In the genomic region with DNA sequence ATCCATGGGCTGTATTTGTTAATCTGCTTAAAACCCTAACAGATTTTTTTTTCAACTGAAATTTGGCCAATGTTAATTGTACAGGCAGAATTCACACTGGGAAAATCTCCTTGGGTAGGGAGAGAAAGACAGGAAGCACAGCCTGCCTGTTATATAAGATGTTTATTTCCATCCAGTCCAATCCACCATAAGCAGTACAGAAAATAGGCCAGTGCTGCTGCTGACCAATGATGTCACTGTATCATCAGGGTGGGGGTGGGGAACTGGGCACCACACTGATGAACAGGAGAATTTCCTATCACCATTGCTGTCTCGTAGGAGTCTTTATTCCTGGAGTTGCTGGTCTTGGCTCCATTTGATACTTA, we compare ENCODE assay signal across 10 mouse cellular contexts.
DNase-seq lines count a peak whose midpoint lies in the region; ATAC-seq and TF ChIP-seq lines count a peak whose summit lies in the region.
"Had no signal": no experiment of that assay in that cellular context is flagged by ENCODE, and none has a peak within 500 bp of the region (broad histone marks: within the 10 kb centered on the region; RNA-seq: fewer than 3 reads in every experiment).

No protein-coding gene starts in this region.

- H3K4me3 ChIP-seq in heart, embryonic 13.5 days, result no peak overlapping the region
- H3K4me3 ChIP-seq in forebrain, postnatal 0 days (ENCODE audit: low read depth, low read length), result no peak overlapping the region
- no peak overlapping the region for H3K4me3 ChIP-seq in neural tube, embryonic 13.5 days

- no peak overlapping the region for H3K9ac ChIP-seq in heart, embryonic 13.5 days
- H3K9ac ChIP-seq in forebrain, postnatal 0 days, result no peak overlapping the region
- no peak overlapping the region for H3K9ac ChIP-seq in neural tube, embryonic 13.5 days

- H3K27ac ChIP-seq in heart, embryonic 13.5 days (replicated peaks), result peak overlapping the region; percentile 13; the same call in 1 of the 2 replicates
- H3K27ac ChIP-seq in forebrain, postnatal 0 days (ENCODE audit: low read depth, low read length), result peak overlapping the region; percentile 24; the same call in 1 of the 2 replicates
- H3K27ac ChIP-seq in neural tube, embryonic 13.5 days (replicated peaks), result peak overlapping the region; percentile 46

- no peak overlapping the region for H3K4me2 ChIP-seq in heart, embryonic 13.5 days
- no peak overlapping the region for H3K4me2 ChIP-seq in forebrain, postnatal 0 days (ENCODE audit: low read depth)
- no peak overlapping the region for H3K4me2 ChIP-seq in neural tube, embryonic 13.5 days

- TF ChIP-seq CTCF in forebrain, postnatal 0 days (IDR thresholded peaks at IDR 0.05; ENCODE audit: low read depth), result no peak

- H3K36me3 ChIP-seq in heart, embryonic 13.5 days, result no peaks in the 10 kb centered on the region
- no peaks in the 10 kb centered on the region for H3K36me3 ChIP-seq in forebrain, postnatal 0 days (ENCODE audit: insufficient read depth)
- no peaks in the 10 kb centered on the region for H3K36me3 ChIP-seq in neural tube, embryonic 13.5 days

- H3K27me3 ChIP-seq in heart, embryonic 13.5 days (replicated peaks), result no peaks in the 10 kb centered on the region
- H3K27me3 ChIP-seq in forebrain, postnatal 0 days (ENCODE audit: insufficient read depth, low read length), result no peaks in the 10 kb centered on the region
- no peaks in the 10 kb centered on the region for H3K27me3 ChIP-seq in neural tube, embryonic 13.5 days

- H3K9me3 ChIP-seq in heart, embryonic 13.5 days, result no peaks in the 10 kb centered on the region
- H3K9me3 ChIP-seq in forebrain, postnatal 0 days (ENCODE audit: low read length), result no peaks in the 10 kb centered on the region
- H3K9me3 ChIP-seq in neural tube, embryonic 13.5 days, result no peaks in the 10 kb centered on the region

- no peak for DNase-seq in heart, adult 11 months
- DNase-seq in cerebellum, adult 11-12 months, result peak; percentile 77
- peak; percentile 45 for DNase-seq in forebrain, postnatal 0 days
- no peak for DNase-seq in gastrocnemius, postnatal 36 days
- DNase-seq in adrenal gland, adult 18-20 months (ENCODE audit: low spot score in 2 of 2), result no peak
- DNase-seq: heart, postnatal 4 days; layer of hippocampus, adult 9-11 months had no signal

- ATAC-seq in heart, embryonic 13.5 days (ENCODE audit: extremely low read depth, insufficient number of reproducible peaks, low FRiP score, low TSS enrichment), result no peak
- peak; percentile 30; the same call in 1 of the 2 replicates for ATAC-seq in forebrain, postnatal 0 days
- ATAC-seq in neural tube, embryonic 13.5 days (ENCODE audit: low read depth), result peak; percentile 52; the same call in 1 of the 2 replicates
- no peak for ATAC-seq in erythroblast, adult 5-6 weeks (replicated peaks; ENCODE audit: low FRiP score, poor library complexity, severe bottlenecking)

- WGBS in heart, embryonic 13.5 days, result 43% methylated on average over 1 of the region's 1 CpGs
- 26% methylated on average over 1 of the region's 1 CpGs for WGBS in forebrain, postnatal 0 days
- WGBS in neural tube, embryonic 13.5 days, result 47% methylated on average over 1 of the region's 1 CpGs

- H3K4me1 ChIP-seq in heart, embryonic 13.5 days, result peaks cover 12% of the 10 kb centered on the region; the same call in 1 of the 2 replicates
- no peaks in the 10 kb centered on the region for H3K4me1 ChIP-seq in forebrain, postnatal 0 days (ENCODE audit: insufficient read depth)
- peaks cover 22% of the 10 kb centered on the region for H3K4me1 ChIP-seq in neural tube, embryonic 13.5 days (replicated peaks)

- intact Hi-C loops in gastrocnemius, postnatal 36 days (cut with DNase I), result no loop called here

Comparison
In these comparisons a context has a peak if more than half of its experiments do, and no peak if none do; other contexts are left out.
1. ATAC-seq: peak in forebrain, postnatal 0 days (single experiment) and neural tube, embryonic 13.5 days (single experiment); none in heart, embryonic 13.5 days (single experiment) and erythroblast, adult 5-6 weeks (single experiment).
2. DNase-seq: peak in cerebellum, adult 11-12 months (single experiment) and forebrain, postnatal 0 days (single experiment); none in heart, adult 11 months (single experiment), gastrocnemius, postnatal 36 days (0 of 2) and adrenal gland, adult 18-20 months (0 of 2).
3. Peak in every context shown above with its lines, with median percentiles within 50 percentile points of each other: H3K27ac ChIP-seq.